Mouse (Mus musculus): ENCODE measurements at regions not wholly inside any gene's neighbourhood (a gene's known extent, or its start where the extent isn't known, plus 50 kb on each side); places are given as distances from the start of the nearest gene placed in this dataset.
"Not testable (repeated sequence)": the region's sequence is repeated elsewhere in the genome, so short reads cannot be mapped to it uniquely, and the experiment has no call there.

GRCm38 (mm10) chr8:42442786-42443185, 698.5 kb downstream of the Triml1 start:
- ATAC-seq (ENCODE audit: low FRiP score, low read depth) = no peak
- H3K27ac ChIP-seq (replicated peaks) = no peak overlapping the region

GRCm38 (mm10) chr8:42402632-42403031, 738.7 kb downstream of the Triml1 start:
- Histone ChIP-seq H3K27ac (replicated peaks) (no peak overlapping the region), H3K4me2 (replicated peaks) (no peak overlapping the region), H3K4me3 (no peak overlapping the region), H3K9me3 (no peaks in the 10 kb centered on the region), H3K4me1 (no peaks in the 10 kb centered on the region), H3K36me3 (no peaks in the 10 kb centered on the region), H3K27me3 (no peaks in the 10 kb centered on the region), H3K9ac (replicated peaks) (no peak overlapping the region)
- ATAC-seq (ENCODE audit: low FRiP score, low read depth) = no peak
- 67% methylated on average over 2 of the region's 2 CpGs for WGBS

More at GRCm38 (mm10) chr8:42442786-42443185, 698.5 kb downstream of the Triml1 start:
- no peaks in the 10 kb centered on the region for H3K27me3 ChIP-seq
- no peak overlapping the region for H3K4me2 ChIP-seq (replicated peaks)
- no peaks in the 10 kb centered on the region for H3K9me3 ChIP-seq
- H3K36me3 ChIP-seq = no peaks in the 10 kb centered on the region
- H3K9ac ChIP-seq (replicated peaks) = no peak overlapping the region
- H3K4me3 ChIP-seq = no peak overlapping the region
- H3K4me1 ChIP-seq = no peaks in the 10 kb centered on the region

- Histone ChIP-seq H3K36me3 (no peaks in the 10 kb centered on the region), H3K4me3 (no peak overlapping the region), H3K4me2 (replicated peaks) (no peak overlapping the region), H3K4me1 (no peaks in the 10 kb centered on the region), H3K27ac (replicated peaks) (no peak overlapping the region), H3K27me3 (no peaks in the 10 kb centered on the region), H3K9me3 (no peaks in the 10 kb centered on the region), H3K9ac (replicated peaks) (no peak overlapping the region)
- 86% methylated on average over 3 of the region's 3 CpGs for WGBS
- ATAC-seq (ENCODE audit: low FRiP score, low read depth) = no peak
Observed at GRCm38 (mm10) chr8:42396886-42397285, 744.4 kb downstream of the Triml1 start.

- ATAC-seq (ENCODE audit: low FRiP score, low read depth) = no peak
- Histone ChIP-seq H3K27me3 (no peaks in the 10 kb centered on the region), H3K9ac (replicated peaks) (no peak overlapping the region), H3K4me1 (no peaks in the 10 kb centered on the region), H3K4me2 (replicated peaks) (no peak overlapping the region), H3K36me3 (no peaks in the 10 kb centered on the region), H3K27ac (replicated peaks) (no peak overlapping the region), H3K9me3 (no peaks in the 10 kb centered on the region), H3K4me3 (no peak overlapping the region)
- WGBS = 63% methylated on average over 3 of the region's 3 CpGs
Observed at GRCm38 (mm10) chr8:42388816-42389215, 752.5 kb downstream of the Triml1 start.

GRCm38 (mm10) chr8:42348073-42348603, 793.1 kb downstream of the Triml1 start:
- no peak for ATAC-seq (ENCODE audit: low FRiP score, low read depth)
- no peak overlapping the region for H3K4me2 ChIP-seq (replicated peaks)
- H3K4me3 ChIP-seq = no peak overlapping the region
- 70% methylated on average over 3 of the region's 3 CpGs for WGBS
- H3K9ac ChIP-seq (replicated peaks) = no peak overlapping the region
- no peak overlapping the region for H3K27ac ChIP-seq (replicated peaks)
- no peaks in the 10 kb centered on the region for H3K36me3 ChIP-seq
- H3K4me1 ChIP-seq = no peaks in the 10 kb centered on the region
- no peaks in the 10 kb centered on the region for H3K27me3 ChIP-seq
- H3K9me3 ChIP-seq = no peaks in the 10 kb centered on the region

- no peak for ATAC-seq (ENCODE audit: low FRiP score, low read depth)
- Histone ChIP-seq H3K36me3 (no peaks in the 10 kb centered on the region), H3K9ac (replicated peaks) (no peak overlapping the region), H3K4me2 (replicated peaks) (no peak overlapping the region), H3K27ac (replicated peaks) (no peak overlapping the region), H3K9me3 (no peaks in the 10 kb centered on the region), H3K4me3 (no peak overlapping the region), H3K4me1 (no peaks in the 10 kb centered on the region), H3K27me3 (no peaks in the 10 kb centered on the region)
- WGBS = 88% methylated on average over 9 of the region's 9 CpGs
Observed at GRCm38 (mm10) chr8:42334708-42335107, 806.6 kb downstream of the Triml1 start.

- WGBS = 76% methylated on average over 4 of the region's 4 CpGs
- H3K27me3 ChIP-seq = no peaks in the 10 kb centered on the region
Observed at GRCm38 (mm10) chr8:42324663-42325062, 816.6 kb downstream of the Triml1 start.

GRCm38 (mm10) chr8:42322862-42323261, 818.4 kb downstream of the Triml1 start:
- Histone ChIP-seq H3K4me1 (no peaks in the 10 kb centered on the region), H3K9ac (replicated peaks) (no peak overlapping the region), H3K4me2 (replicated peaks) (no peak overlapping the region), H3K27ac (replicated peaks) (no peak overlapping the region), H3K36me3 (no peaks in the 10 kb centered on the region), H3K9me3 (no peaks in the 10 kb centered on the region), H3K27me3 (no peaks in the 10 kb centered on the region), H3K4me3 (no peak overlapping the region)
- ATAC-seq (ENCODE audit: low FRiP score, low read depth) = no peak

More at GRCm38 (mm10) chr8:42324663-42325062, 816.6 kb downstream of the Triml1 start:
- Histone ChIP-seq H3K27ac (replicated peaks) (no peak overlapping the region), H3K9me3 (no peaks in the 10 kb centered on the region), H3K9ac (replicated peaks) (no peak overlapping the region), H3K4me3 (no peak overlapping the region), H3K4me2 (replicated peaks) (no peak overlapping the region), H3K4me1 (no peaks in the 10 kb centered on the region), H3K36me3 (no peaks in the 10 kb centered on the region)
- no peak for ATAC-seq (ENCODE audit: low FRiP score, low read depth)

- no peak overlapping the region for H3K27ac ChIP-seq (replicated peaks)
- no peak overlapping the region for H3K9ac ChIP-seq (replicated peaks)
- H3K4me2 ChIP-seq (replicated peaks) = no peak overlapping the region
- 80% methylated on average over 1 of the region's 1 CpGs for WGBS
- no peaks in the 10 kb centered on the region for H3K4me1 ChIP-seq
- H3K27me3 ChIP-seq = no peaks in the 10 kb centered on the region
- H3K4me3 ChIP-seq = no peak overlapping the region
- H3K9me3 ChIP-seq = no peaks in the 10 kb centered on the region
- ATAC-seq (ENCODE audit: low FRiP score, low read depth) = no peak
- H3K36me3 ChIP-seq = no peaks in the 10 kb centered on the region
Observed at GRCm38 (mm10) chr8:42311060-42311459, 830.2 kb downstream of the Triml1 start.

- H3K27me3 ChIP-seq = no peaks in the 10 kb centered on the region
- no peaks in the 10 kb centered on the region for H3K9me3 ChIP-seq
- H3K4me3 ChIP-seq = no peak overlapping the region
- no peaks in the 10 kb centered on the region for H3K4me1 ChIP-seq
- H3K27ac ChIP-seq (replicated peaks) = no peak overlapping the region
- H3K4me2 ChIP-seq (replicated peaks) = no peak overlapping the region
- no peak for ATAC-seq (ENCODE audit: low FRiP score, low read depth)
- H3K9ac ChIP-seq (replicated peaks) = no peak overlapping the region
- no peaks in the 10 kb centered on the region for H3K36me3 ChIP-seq
Observed at GRCm38 (mm10) chr8:42291392-42291791, 849.9 kb downstream of the Triml1 start.

- Histone ChIP-seq H3K9me3 (no peaks in the 10 kb centered on the region), H3K9ac (replicated peaks) (no peak overlapping the region), H3K36me3 (no peaks in the 10 kb centered on the region), H3K4me2 (replicated peaks) (no peak overlapping the region), H3K4me3 (no peak overlapping the region), H3K27me3 (no peaks in the 10 kb centered on the region), H3K4me1 (no peaks in the 10 kb centered on the region), H3K27ac (replicated peaks) (no peak overlapping the region)
- ATAC-seq (ENCODE audit: low FRiP score, low read depth) = no peak
- 98% methylated on average over 2 of the region's 2 CpGs for WGBS
Observed at GRCm38 (mm10) chr8:42282011-42282410, 859.3 kb downstream of the Triml1 start.

- Histone ChIP-seq H3K4me3 (no peak overlapping the region), H3K9me3 (no peaks in the 10 kb centered on the region), H3K27me3 (no peaks in the 10 kb centered on the region), H3K36me3 (no peaks in the 10 kb centered on the region), H3K4me2 (replicated peaks) (no peak overlapping the region), H3K27ac (replicated peaks) (no peak overlapping the region), H3K4me1 (no peaks in the 10 kb centered on the region), H3K9ac (replicated peaks) (no peak overlapping the region)
- 89% methylated on average over 1 of the region's 1 CpGs for WGBS
- ATAC-seq (ENCODE audit: low FRiP score, low read depth) = no peak
Observed at GRCm38 (mm10) chr8:42253358-42253757, 836.5 kb upstream of the Frg1 start.

GRCm38 (mm10) chr8:42242321-42242720, 825.4 kb upstream of the Frg1 start:
- not testable (repeated sequence) for H3K36me3 ChIP-seq; H3K4me2 ChIP-seq (replicated peaks); H3K27ac ChIP-seq (replicated peaks); H3K9ac ChIP-seq (replicated peaks); H3K4me3 ChIP-seq; H3K4me1 ChIP-seq; H3K27me3 ChIP-seq; H3K9me3 ChIP-seq; ATAC-seq (ENCODE audit: low FRiP score, low read depth)
- 86% methylated on average over 1 of the region's 1 CpGs for WGBS
